Mouse (Mus musculus) embryonic fibroblast, embryonic 13.5 days (primary cell): ENCODE measurements at regions not wholly inside any gene's neighbourhood (a gene's known extent, or its start where the extent isn't known, plus 50 kb on each side); places are given as distances from the start of the nearest gene placed in this dataset.

ENCODE experiments used
- CTCF ChIP-seq: IDR thresholded peaks from 2 replicates; pipeline ENCODE4 v1.5.1; 2011; ENCODE audit warnings: mild to moderate bottlenecking, control low read depth, low read length, moderate library complexity, borderline replicate concordance; ENCODE audit not compliant: insufficient read depth
- POLR2A ChIP-seq: IDR thresholded peaks from 2 replicates; pipeline ENCODE4 v1.6.1; 2011; ENCODE audit warnings: low read depth, mild to moderate bottlenecking, control low read depth, low read length, moderate library complexity

DNA sequence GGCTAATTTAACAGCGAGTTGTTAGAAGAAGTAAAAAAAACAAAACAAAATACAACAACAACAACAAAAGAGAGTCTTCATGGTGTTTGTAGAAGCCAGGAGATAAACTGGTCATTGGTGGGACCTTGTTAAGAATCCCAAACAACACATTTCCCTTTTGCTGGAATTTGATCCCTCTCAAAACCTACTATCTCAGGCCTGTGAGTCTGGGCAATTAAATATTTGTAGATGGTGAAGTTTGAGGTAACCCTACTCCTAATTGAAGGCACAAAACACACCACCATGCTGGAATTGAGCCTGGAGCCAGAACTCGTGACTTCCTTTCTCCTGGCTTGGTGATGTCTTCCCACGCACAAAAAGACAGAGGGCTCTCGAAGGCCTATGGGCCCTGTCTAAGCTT lies 65.4 kb upstream of the Akt3 start:
- TF ChIP-seq CTCF = no peak
- TF ChIP-seq POLR2A = no peak
